Mouse (Mus musculus) c-Kit-negative CD71-positive TER-119-positive erythroid progenitor cells, embryonic 14.5 days (primary cell): ENCODE data around the gene Nek4.

ENCODE experiments used
- DNase-seq: peaks from one replicate; pipeline ENCODE4 v3.0.0-alpha.2; 2013; ENCODE audit warnings: low read depth, low spot score

Nek4 gene

GRCm38 (mm10) chr14:30960366-30960765 is 9.2 kb downstream of the Nek4 start:
- no peak for DNase-seq

GRCm38 (mm10) chr14:30974204-30974603 is 23.0 kb downstream of the Nek4 start:
- no peak for DNase-seq

- no peak for DNase-seq
These were observed 25.0 kb downstream of the Nek4 start for GRCm38 (mm10) chr14:30976222-30976621.

DNA sequence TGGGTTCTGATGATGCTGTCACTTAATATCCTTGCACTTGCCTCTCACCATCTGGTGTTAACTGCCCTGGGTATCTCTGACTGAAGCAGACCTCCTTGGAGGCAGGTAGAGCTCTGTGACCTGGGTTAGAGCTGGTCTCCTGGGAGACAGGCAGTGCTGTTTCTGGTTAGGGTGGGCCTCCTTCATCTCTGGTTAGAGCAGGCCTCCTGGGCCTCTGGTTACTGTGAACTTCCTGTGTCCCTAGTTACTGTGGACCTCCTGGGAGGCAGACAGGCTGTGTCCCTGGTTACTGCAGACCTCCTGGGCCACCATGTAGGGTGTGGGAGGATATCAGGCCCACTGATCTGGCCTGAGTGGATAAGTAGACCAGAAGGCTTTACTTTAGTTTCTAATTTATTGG is 45.2 kb downstream of the Nek4 start:
- no peak for DNase-seq

DNA sequence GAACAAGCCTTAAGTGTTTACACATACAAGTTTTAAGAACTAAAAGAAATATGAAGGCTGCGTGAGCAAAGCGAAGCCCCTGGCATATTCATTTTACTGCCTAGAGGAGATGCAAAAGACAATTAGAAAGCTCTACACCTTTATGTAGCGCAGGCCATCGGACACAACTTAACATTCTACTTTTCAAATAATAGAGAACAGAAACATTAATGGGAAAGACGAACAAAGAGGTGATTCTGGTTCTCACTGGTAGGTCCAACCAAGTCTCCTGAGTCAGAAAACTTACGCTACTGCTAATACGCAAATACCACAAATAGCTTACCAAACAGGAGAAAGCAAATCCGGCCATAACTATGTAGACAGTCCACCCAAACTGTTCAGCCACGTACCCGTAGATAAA is 49.2 kb downstream of the Nek4 start:
- DNase-seq = no peak

GRCm38 (mm10) chr14:31000816-31001306 is 49.7 kb downstream of the Nek4 start:
- no peak for DNase-seq

- peak; percentile 73 for DNase-seq
These were observed 50.4 kb downstream of the Nek4 start, which contains the start of the genes Glt8d1 and Spcs1 for GRCm38 (mm10) chr14:31001307-31002205. Glt8d1 (plus strand) TSS chr14:31001400. Spcs1 (minus strand) TSS chr14:31001672.

- DNase-seq = no peak
These were observed 53.4 kb downstream of the Nek4 start for GRCm38 (mm10) chr14:31004527-31004926.

- DNase-seq = no peak
These were observed 55.6 kb downstream of the Nek4 start for GRCm38 (mm10) chr14:31006779-31007178.

- DNase-seq = no peak
These were observed 60.4 kb downstream of the Nek4 start for GRCm38 (mm10) chr14:31011588-31011987.

- no peak for DNase-seq
These were observed 62.8 kb downstream of the Nek4 start for GRCm38 (mm10) chr14:31013928-31014327.

DNA sequence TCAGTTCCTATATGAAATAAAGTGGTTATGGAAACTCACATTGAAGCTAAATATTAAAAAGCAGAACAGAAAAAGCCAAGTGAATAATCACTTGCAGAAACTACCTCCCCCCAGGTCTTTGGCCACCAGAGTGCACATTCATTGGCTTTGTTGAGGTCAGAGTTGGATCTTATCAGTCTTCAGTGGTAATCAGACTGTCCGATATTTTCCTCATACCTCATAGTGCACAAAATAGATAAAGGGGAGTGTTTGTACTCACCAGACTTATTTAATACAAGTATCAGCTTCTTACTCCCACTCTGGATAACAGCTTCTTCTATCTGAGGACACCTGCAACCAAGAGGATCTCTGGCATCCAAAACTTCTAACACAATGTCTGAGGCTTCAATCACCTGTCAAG is 64.9 kb downstream of the Nek4 start:
- no peak for DNase-seq

- no peak for DNase-seq
These were observed 66.7 kb downstream of the Nek4 start for GRCm38 (mm10) chr14:31017854-31018253.

GRCm38 (mm10) chr14:31018860-31019291 is 67.7 kb downstream of the Nek4 start, which contains the start of the genes Pbrm1 and Gnl3:
Pbrm1 (plus strand) TSS chr14:31019138.
Gnl3 (minus strand) TSS chr14:31019152.
- peak; percentile 90 for DNase-seq

DNA sequence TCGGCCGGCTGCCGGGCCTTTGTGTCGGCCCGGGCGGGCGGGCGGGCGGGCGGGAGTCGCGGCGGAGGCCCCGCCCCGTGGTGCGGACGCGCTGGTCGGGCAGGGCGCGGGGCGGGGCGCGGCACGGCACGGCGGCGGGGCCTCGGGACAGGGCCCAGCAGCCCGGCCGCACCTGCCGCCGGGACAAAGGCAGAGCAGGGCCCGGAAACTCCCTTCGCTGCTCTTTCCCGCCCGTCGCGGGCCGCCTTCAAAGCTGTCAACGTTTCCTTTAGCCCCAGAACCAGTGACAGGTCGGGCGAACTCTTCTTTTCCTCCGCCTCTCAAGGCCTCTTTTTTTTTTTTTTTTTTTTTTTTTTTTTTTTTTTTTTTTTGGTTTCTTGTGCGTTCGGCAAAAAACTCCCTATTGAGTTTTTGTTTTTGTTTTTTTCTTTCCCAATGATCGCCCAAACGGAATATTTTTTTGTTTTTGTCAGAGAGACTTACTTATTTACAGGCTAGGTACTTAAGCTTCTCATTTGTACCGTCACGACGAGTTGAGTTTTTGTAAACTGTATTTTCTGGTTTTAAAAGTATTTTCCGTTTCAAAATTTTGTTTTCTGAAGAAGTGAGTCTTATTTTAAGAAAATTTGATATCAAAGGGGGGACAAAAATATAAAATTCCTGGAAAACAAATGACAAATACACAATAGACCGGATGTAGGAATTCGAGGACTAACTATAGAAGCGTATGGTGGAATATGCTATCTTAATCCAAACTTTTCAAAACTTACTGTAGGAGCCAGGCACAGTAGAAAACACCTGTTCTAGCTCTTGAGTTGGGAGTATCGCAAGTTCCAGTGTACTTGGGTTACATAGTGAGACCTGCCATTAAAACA is 68.4 kb downstream of the Nek4 start:
- DNase-seq = peak; percentile 76

GRCm38 (mm10) chr14:31022579-31022978 is 71.4 kb downstream of the Nek4 start:
- no peak for DNase-seq

GRCm38 (mm10) chr14:31025785-31026184 is 74.6 kb downstream of the Nek4 start:
- DNase-seq = no peak
